Mouse (Mus musculus) bone marrow macrophage, adult 2 months (primary cell): ENCODE data around the gene Rasgef1b.

Source experiments
- CTCF ChIP-seq: IDR thresholded peaks from 2 replicates; pipeline ENCODE4 v1.5.1; 2012; ENCODE audit warnings: low read depth, mild to moderate bottlenecking, low read length, moderate library complexity
- POLR2A ChIP-seq: IDR thresholded peaks from 2 replicates; pipeline ENCODE4 v1.6.1; 2012; ENCODE audit warnings: mild to moderate bottlenecking, low read depth, low read length, borderline replicate concordance

GRCm38 (mm10) chr5:99348257-99348849 lies 380.5 kb downstream of the Rasgef1b start:
- TF ChIP-seq POLR2A = no peak
- TF ChIP-seq CTCF = no peak
